Mouse (Mus musculus) C2C12 (cell line): ENCODE results near the gene Ski.

Experiments used
- CTCF ChIP-seq: IDR thresholded peaks from one replicate; pipeline ENCODE4 v1.5.1; 2011; ENCODE audit not compliant: control insufficient read depth, insufficient read depth, insufficient read length
- FOSL1 ChIP-seq: IDR thresholded peaks from one replicate; pipeline ENCODE4 v1.8.0; 2011; ENCODE audit warnings: mild to moderate bottlenecking, low read length; ENCODE audit not compliant: poor library complexity, insufficient read depth, severe bottlenecking
- MAX ChIP-seq: IDR thresholded peaks from one replicate; pipeline ENCODE4 v1.6.1; 2011; ENCODE audit warnings: mild to moderate bottlenecking, control low read depth
- USF1 ChIP-seq: IDR thresholded peaks from one replicate; pipeline ENCODE4 v1.6.1; 2011; ENCODE audit warnings: low read depth, mild to moderate bottlenecking, control low read depth, moderate library complexity

DNA sequence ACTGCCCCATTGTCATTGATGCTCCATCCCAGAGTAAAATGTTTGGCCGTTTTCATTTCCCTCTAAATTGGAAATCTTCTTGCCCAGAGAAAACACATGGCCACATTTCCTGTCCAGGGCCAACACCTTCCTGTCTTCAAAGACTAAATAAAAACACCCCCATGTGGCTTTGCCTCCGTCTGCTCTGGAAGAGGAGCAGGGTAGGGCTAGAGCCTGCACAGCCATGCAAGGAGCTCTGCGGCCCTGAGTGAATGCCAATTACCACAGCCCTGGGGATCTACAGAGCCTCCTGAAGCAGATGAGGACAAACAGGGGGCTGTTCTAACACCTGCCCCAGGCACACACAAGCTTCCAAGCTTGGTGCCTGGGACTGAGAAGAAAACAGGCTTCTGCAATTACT lies 46.2 kb downstream of the Ski start:
- TF ChIP-seq FOSL1 (no peak), CTCF (no peak), USF1 (no peak), MAX (no peak)
